Mouse (Mus musculus): ENCODE measurements around the gene Mul1. TPM values are rescaled to one million over a fixed set of nuclear protein-coding genes. Genes with fewer than 3 reads are reported as not detected.

Gene Mul1
- polyA plus RNA-seq (2014; fragmentation: Illumina TruSeq; extraction: RNeasy Lipid Tissue Mini Kit (QIAGEN cat#74804); ENCODE audit: low read depth, low replicate concordance) = 6.0 TPM

DNA sequence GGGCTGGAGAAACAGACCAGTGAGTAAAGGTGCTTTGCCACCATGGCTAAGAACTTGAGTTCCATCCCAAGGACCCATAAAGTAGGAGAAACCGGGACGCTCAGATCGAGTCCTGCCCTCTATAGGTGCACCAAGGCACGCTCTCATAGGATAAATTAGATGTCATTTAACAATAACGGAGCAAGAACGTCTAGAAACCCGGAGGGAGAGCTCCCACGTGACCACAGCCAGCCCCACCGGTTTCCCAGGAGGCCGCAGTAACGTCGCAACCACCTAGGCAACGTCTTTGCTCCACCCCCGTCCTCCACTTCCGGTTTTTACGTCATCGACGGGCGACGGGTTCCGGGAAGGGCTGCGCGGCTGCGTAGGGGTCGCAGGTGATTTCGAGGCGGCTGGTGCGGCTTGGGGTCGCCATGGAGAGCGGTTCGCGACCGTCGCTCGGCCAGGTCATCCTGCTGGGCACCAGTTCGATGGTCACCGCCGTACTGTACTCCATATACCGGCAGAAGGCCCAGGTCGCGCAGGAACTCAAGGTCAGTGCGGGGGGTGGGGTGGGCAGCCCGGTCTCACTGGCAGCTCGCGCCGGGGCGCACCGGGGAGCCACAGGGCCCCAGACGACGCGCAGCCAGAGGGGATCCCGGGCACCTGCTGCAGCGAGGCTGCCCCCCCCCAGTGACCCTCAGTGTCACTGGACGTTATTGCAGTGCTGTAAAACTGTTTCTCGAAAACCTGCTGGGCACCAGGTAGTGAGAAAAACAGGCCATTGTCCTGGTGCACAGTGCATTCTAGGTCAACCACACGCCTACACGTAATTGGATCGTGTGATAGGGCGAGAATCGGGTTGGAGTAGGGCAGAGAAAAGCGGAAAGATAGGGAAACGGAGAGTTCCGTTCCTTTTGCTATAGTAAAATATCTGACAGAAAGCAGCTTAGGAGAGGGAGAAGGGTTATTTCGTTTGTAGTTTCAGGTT lies at the start of gene Mul1:
Mul1 (plus strand) TSS at position 325 of the 970 bp plus-strand sequence.

DNA sequence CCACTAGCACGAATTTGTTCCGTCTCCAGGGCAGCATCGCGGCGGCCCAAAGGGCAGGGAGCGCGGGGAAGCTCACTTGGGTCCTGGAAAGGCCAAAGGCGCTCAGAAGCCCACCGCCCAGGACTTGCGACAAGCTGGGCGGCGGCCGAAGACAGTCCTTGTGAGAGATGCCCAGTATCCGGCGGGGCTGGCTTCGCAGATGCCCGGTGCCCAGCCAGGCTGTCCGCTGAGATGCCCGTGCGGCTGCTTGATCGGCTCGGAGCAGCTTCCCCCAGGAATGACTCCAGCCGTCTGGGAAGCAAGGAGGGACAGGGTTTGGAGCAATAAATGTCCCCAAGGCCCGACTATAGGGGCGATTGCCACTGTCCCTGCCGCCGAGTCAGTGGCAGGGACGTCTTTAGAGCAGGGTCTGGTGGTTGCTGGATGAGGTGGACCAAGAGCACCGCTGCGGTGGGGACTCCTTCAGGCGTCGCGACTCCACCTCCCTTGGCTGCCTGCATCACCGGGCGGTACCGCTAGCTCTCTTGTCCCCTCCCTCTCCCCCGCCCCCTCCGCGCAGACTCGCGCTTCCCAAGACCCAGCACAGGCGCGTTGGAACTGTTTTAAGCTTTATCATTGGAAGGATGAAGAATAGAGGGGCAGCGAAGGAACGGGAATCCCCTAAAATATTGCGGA lies 38.4 kb upstream of the Mul1 start, which contains the start of gene Fam43b:
Fam43b (minus strand) TSS at position 558 of the 675 bp plus-strand sequence.

DNA sequence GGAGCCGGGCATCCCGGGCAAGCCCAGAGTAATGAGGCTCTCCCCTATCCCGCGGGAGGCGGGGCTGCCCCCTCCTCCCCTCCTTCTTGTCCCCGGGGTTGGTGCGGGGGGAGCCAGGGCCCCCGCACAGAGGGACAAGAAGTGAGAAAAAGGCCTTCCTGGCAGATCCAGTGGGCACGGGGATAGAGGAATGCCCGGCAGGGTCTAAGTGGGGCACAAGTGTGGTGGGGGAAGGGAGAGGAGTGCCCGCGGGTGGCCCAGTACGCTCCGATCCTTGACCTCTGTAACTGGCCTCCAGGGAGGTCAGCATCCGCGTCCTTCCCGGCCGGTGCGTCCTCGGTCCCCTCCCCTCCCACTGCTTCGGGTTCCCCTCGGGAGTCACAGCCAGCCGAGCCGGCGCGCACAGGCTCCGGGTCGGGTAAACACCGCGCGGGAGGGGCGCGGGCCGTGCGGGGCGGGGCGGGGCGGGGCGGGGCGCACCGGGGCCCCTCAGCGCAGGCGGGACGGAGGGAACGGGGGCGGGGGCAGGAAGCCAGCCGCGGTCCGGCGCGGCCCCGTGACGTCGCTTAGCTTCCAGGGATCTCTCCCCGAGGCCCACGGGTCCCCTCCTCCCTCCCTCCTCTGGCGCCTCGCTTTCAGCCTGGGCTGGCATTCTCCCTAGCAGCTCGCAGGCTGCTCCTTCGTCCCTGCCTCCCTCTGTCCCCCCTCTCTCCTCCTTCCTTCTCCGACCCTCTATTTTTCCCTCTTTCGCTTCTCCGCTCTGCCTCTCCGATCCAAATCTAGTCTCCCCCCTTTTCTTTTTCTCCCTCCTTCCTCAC lies 19.5 kb downstream of the Mul1 start, which contains the start of gene Camk2n1:
Camk2n1 (plus strand) TSS at position 562 of the 818 bp plus-strand sequence.

Other genes with a start within 250 kb of the Mul1 start
- gene Hp1bp3, start 218.4 kb upstream of the Mul1 start, polyA plus RNA-seq (2014; fragmentation: Illumina TruSeq; extraction: RNeasy Lipid Tissue Mini Kit (QIAGEN cat#74804); ENCODE audit: low read depth, low replicate concordance) = 193 TPM
- 0.58 TPM for gene Sh2d5, start 184.3 kb upstream of the Mul1 start, polyA plus RNA-seq (2014; fragmentation: Illumina TruSeq; extraction: RNeasy Lipid Tissue Mini Kit (QIAGEN cat#74804); ENCODE audit: low read depth, low replicate concordance)
- gene Kif17, start 184.2 kb upstream of the Mul1 start, polyA plus RNA-seq (2014; fragmentation: Illumina TruSeq; extraction: RNeasy Lipid Tissue Mini Kit (QIAGEN cat#74804); ENCODE audit: low read depth, low replicate concordance) = 0.41 TPM
- gene Ddost, start 129.9 kb upstream of the Mul1 start, polyA plus RNA-seq (2014; fragmentation: Illumina TruSeq; extraction: RNeasy Lipid Tissue Mini Kit (QIAGEN cat#74804); ENCODE audit: low read depth, low replicate concordance) = 23.3 TPM
- gene Pink1, start 108.4 kb upstream of the Mul1 start, polyA plus RNA-seq (2014; fragmentation: Illumina TruSeq; extraction: RNeasy Lipid Tissue Mini Kit (QIAGEN cat#74804); ENCODE audit: low read depth, low replicate concordance) = 104 TPM
- gene Cda, start 66.7 kb upstream of the Mul1 start, polyA plus RNA-seq (2014; fragmentation: Illumina TruSeq; extraction: RNeasy Lipid Tissue Mini Kit (QIAGEN cat#74804); ENCODE audit: low read depth, low replicate concordance) = 1.2 TPM
- not detected for gene Fam43b, start 38.1 kb upstream of the Mul1 start, polyA plus RNA-seq (2014; fragmentation: Illumina TruSeq; extraction: RNeasy Lipid Tissue Mini Kit (QIAGEN cat#74804); ENCODE audit: low read depth, low replicate concordance)
- 39.0 TPM for gene Camk2n1, start 19.6 kb downstream of the Mul1 start, polyA plus RNA-seq (2014; fragmentation: Illumina TruSeq; extraction: RNeasy Lipid Tissue Mini Kit (QIAGEN cat#74804); ENCODE audit: low read depth, low replicate concordance)
- not detected for gene Vwa5b1, start 201.2 kb downstream of the Mul1 start, polyA plus RNA-seq (2014; fragmentation: Illumina TruSeq; extraction: RNeasy Lipid Tissue Mini Kit (QIAGEN cat#74804); ENCODE audit: low read depth, low replicate concordance)

Data from adrenal gland, adult 10 weeks (tissue).